Mouse (Mus musculus) hindbrain, postnatal 0 days (tissue): Measurements from ENCODE around the gene Ppp1r15a. TPM values are rescaled to one million over a fixed set of nuclear protein-coding genes. Genes with fewer than 3 reads are reported as not detected.
A peak's percentile ranks its signal among the peaks of the same experiment; 100 is the strongest.

Experiments used
- ATAC-seq: fragments of 200-750 bp; cut with Nextera tagmentation; 2 replicates; pipeline ENCODE4 v1.8.0; 2017; ENCODE audit warnings: mild to moderate bottlenecking, moderate TSS enrichment, moderate library complexity
- DNase-seq: peaks from one replicate; pipeline ENCODE4 v3.0.0-alpha.2; 2015; ENCODE audit warnings: low spot score
- H3K27ac ChIP-seq: fragments of 300-500 bp; sonication (generic); 2 replicates; pipeline ENCODE4 v1.5.1; 2014; ENCODE audit warnings: mild to moderate bottlenecking
- H3K27me3 ChIP-seq: fragments of 300-500 bp; sonication (generic); 2 replicates; pipeline ENCODE4 v1.6.1; 2014; ENCODE audit warnings: low read length, mixed read lengths; ENCODE audit not compliant: insufficient read depth
- H3K36me3 ChIP-seq: fragments of 300-500 bp; sonication (generic); 2 replicates; pipeline ENCODE4 v1.6.1; 2014; ENCODE audit warnings: low read length, mixed read lengths; ENCODE audit not compliant: insufficient read depth
- H3K4me1 ChIP-seq: fragments of 300-500 bp; sonication (generic); 2 replicates; pipeline ENCODE4 v1.6.1; 2014; ENCODE audit warnings: antibody characterized with exemption, low read length, mixed read lengths; ENCODE audit not compliant: insufficient read depth
- H3K4me2 ChIP-seq: fragments of 300-500 bp; sonication (generic); 2 replicates; pipeline ENCODE4 v1.6.1; 2014; ENCODE audit warnings: low read depth, mild to moderate bottlenecking, low read length, moderate library complexity, mixed read lengths
- H3K4me3 ChIP-seq: fragments of 300-500 bp; sonication (generic); 2 replicates; pipeline ENCODE4 v1.5.1; 2014; ENCODE audit warnings: low read length
- H3K9ac ChIP-seq: fragments of 300-500 bp; sonication (generic); replicated peaks from 2 replicates; pipeline ENCODE4 v1.6.1; 2014; ENCODE audit warnings: mild to moderate bottlenecking, low read length, moderate library complexity, mixed read lengths
- H3K9me3 ChIP-seq: fragments of 300-500 bp; sonication (generic); 2 replicates; pipeline ENCODE4 v1.6.1; 2016; ENCODE audit warnings: low read length, mixed read lengths
- CTCF ChIP-seq: IDR thresholded peaks from 2 replicates; pipeline ENCODE4 v1.5.1; 2016; ENCODE audit warnings: antibody characterized with exemption, control low read depth, low read depth
- WGBS: fragments of 180-500 bp; shearing (Covaris S2); extraction: QIAGEN DNeasy Blood & Tissue Kit; methylation state at CpG from one replicate; pipeline ENCODE4 v1.1.7; 2014; 5-methylcytosine and 5-hydroxymethylcytosine counted together
- polyA plus RNA-seq: library from polyadenylated mRNA; unstranded; fragments of >200 nt; fragmentation: Nextera tagmentation; extraction: Ambion mirVana; gene quantifications from 2 replicates; pipeline ENCODE4 v1.2.1, GENCODE M21; 2015
- total RNA-seq: library from RNA; depleted of rRNA; stranded (reverse); fragments of >200 nt; gene quantifications from 2 replicates; pipeline ENCODE4 v1.2.3, GENCODE M21; 2014

The Ppp1r15a gene
- total and polyA plus RNA-seq, 2 experiments from 2014 or later, result 19.2 to 25.4 TPM

DNA sequence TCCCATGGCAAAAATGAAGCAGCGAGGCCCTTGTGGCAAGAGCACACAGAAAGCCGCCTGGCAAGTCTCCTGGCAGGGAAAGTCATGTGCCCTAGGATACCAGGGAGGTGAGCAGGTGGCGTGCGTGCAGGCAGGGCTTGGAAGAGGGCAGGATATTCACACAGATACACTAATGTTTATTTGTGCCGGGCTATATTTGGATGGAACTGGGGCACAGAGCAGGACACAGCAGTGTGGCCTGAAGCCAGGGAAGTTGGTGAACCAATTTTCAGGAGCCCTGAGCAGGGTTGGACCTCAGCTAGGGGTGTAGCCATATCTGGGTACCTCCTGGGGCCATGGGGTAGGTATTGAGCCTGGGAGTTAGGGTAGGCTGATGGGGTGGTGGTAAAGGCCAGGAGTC lies 33.1 kb downstream of the Ppp1r15a start:
- DNase-seq (no peak), ATAC-seq (no peak)
- H3K4me2 ChIP-seq, result no peak overlapping the region
- H3K9me3 ChIP-seq, result no peaks in the 10 kb centered on the region
- H3K36me3 ChIP-seq, result peaks cover 46% of the 10 kb centered on the region
- H3K27me3 ChIP-seq, result no peaks in the 10 kb centered on the region
- H3K4me1 ChIP-seq, result no peaks in the 10 kb centered on the region
- no peak overlapping the region for H3K4me3 ChIP-seq
- TF ChIP-seq CTCF, result no peak
- no peak overlapping the region for H3K9ac ChIP-seq
- WGBS, result 85% methylated on average over 5 of the region's 5 CpGs
- no peak overlapping the region for H3K27ac ChIP-seq

DNA sequence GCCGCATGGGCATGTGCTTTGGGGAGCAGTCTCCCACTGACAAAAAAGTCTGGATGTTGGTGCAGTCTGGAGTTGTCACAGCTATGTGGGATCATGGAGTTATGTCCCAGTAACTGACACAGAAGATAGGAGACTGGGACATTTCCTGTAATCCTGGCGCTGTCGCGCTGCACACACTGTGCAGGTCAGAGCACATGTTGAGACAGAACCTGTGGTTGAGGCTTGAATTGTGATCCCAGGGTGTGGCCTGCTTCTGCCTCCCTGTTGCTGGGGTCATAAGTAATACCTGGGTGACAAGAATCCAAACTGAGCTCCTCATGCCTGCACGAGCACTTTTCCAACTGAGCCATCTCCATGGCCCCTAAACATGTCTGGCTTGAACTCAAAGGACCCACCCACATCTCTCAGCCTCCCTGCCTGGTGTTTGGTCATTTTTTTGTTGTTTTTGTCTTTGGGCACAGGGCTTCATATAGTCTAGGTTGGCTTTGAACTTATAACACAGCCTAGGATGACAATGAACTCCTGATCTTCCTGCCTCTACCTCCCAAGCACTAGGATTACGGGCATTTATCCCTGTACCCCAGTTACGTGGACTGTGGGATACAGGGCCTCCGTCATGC lies 33.7 kb downstream of the Ppp1r15a start:
- Histone ChIP-seq H3K27ac (no peak overlapping the region), H3K4me2 (no peak overlapping the region), H3K27me3 (no peaks in the 10 kb centered on the region), H3K4me3 (no peak overlapping the region), H3K9ac (no peak overlapping the region), H3K4me1 (no peaks in the 10 kb centered on the region), H3K9me3 (no peaks in the 10 kb centered on the region), H3K36me3 (peaks cover 39% of the 10 kb centered on the region)
- no peak for DNase-seq
- ATAC-seq, result no peak
- no peak for TF ChIP-seq CTCF
- 96% methylated on average over 8 of the region's 8 CpGs for WGBS

DNA sequence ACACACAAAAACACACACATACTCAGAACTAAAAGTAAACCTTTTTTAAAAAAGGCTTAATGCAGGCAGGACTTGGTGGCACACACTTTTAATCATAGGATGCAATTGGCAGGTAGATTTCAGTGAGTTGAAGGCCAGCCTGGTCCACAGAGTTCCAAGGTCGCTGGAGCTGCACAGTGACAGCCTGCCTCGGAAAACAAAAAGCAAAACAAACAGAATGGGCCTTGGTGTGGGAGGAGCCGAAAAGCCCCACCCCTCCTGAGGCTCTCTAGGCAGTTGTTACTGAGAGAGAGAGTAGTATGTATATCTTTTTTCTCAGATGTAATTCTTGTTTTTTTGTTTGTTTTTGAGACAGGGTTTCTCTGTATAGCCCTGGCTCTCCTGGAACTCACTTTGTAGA lies 34.8 kb downstream of the Ppp1r15a start:
- no peaks in the 10 kb centered on the region for H3K4me1 ChIP-seq
- no peak overlapping the region for H3K9ac ChIP-seq
- 16% methylated on average over 3 of the region's 3 CpGs for WGBS
- TF ChIP-seq CTCF, result no peak
- ATAC-seq, result no peak
- H3K27ac ChIP-seq, result no peak overlapping the region
- no peak for DNase-seq
- H3K4me2 ChIP-seq, result no peak overlapping the region
- H3K36me3 ChIP-seq, result peaks cover 32% of the 10 kb centered on the region
- H3K9me3 ChIP-seq, result no peaks in the 10 kb centered on the region
- H3K27me3 ChIP-seq, result no peaks in the 10 kb centered on the region
- H3K4me3 ChIP-seq, result no peak overlapping the region

DNA sequence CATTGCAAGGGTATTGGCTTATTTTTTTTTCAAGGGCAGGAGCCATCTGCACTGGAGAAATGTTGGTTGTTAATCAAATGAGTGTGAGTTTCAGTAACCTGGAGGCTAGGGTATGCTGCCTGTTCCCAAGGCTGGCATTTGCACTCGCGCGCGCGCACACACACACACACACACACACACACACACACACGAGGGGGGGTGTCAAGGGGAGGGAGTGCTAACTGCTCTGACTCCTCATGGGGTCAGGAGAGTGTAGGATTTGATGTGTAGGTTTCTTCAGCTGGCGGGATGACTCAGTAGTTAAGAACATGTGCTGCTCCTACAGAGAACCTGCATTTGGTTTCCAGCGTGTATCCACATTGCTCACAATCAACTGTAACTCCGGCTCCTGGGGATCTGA lies 35.2 kb downstream of the Ppp1r15a start:
- TF ChIP-seq CTCF, result no peak
- DNase-seq (peak; percentile 6), ATAC-seq (no peak)
- no peaks in the 10 kb centered on the region for H3K4me1 ChIP-seq
- no peak overlapping the region for H3K9ac ChIP-seq
- H3K9me3 ChIP-seq, result no peaks in the 10 kb centered on the region
- no peak overlapping the region for H3K27ac ChIP-seq
- 36% methylated on average over 9 of the region's 9 CpGs for WGBS
- no peak overlapping the region for H3K4me2 ChIP-seq
- no peaks in the 10 kb centered on the region for H3K27me3 ChIP-seq
- peaks cover 32% of the 10 kb centered on the region for H3K36me3 ChIP-seq
- H3K4me3 ChIP-seq, result no peak overlapping the region

DNA sequence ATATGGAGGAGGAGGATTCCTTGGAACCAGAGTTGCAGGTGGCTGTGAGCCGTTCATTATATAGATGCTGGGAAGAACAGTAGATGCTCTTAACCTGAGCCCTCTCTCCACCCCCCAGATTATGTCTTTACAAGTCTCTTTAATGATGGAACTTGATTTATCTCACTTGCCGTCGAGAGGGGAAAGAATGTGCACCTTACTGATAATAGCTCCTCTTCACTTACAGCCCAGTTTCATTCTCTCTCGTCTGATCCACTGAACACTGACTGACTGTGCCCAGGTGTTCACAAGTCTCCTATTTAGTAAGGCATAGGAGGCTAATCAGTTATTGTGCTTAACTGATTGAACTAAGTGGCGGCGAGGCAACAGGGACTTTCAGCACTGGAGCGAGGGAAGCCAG lies 36.5 kb downstream of the Ppp1r15a start:
- Histone ChIP-seq H3K27me3 (no peaks in the 10 kb centered on the region), H3K4me2 (no peak overlapping the region), H3K4me1 (no peaks in the 10 kb centered on the region), H3K36me3 (peaks cover 20% of the 10 kb centered on the region), H3K4me3 (no peak overlapping the region), H3K27ac (0 out of 2 replicates have a peak overlapping the region, but pooled peaks have one; percentile 5), H3K9ac (no peak overlapping the region), H3K9me3 (no peaks in the 10 kb centered on the region)
- WGBS, result 81% methylated on average over 7 of the region's 7 CpGs
- ATAC-seq (no peak), DNase-seq (no peak)
- TF ChIP-seq CTCF, result no peak

DNA sequence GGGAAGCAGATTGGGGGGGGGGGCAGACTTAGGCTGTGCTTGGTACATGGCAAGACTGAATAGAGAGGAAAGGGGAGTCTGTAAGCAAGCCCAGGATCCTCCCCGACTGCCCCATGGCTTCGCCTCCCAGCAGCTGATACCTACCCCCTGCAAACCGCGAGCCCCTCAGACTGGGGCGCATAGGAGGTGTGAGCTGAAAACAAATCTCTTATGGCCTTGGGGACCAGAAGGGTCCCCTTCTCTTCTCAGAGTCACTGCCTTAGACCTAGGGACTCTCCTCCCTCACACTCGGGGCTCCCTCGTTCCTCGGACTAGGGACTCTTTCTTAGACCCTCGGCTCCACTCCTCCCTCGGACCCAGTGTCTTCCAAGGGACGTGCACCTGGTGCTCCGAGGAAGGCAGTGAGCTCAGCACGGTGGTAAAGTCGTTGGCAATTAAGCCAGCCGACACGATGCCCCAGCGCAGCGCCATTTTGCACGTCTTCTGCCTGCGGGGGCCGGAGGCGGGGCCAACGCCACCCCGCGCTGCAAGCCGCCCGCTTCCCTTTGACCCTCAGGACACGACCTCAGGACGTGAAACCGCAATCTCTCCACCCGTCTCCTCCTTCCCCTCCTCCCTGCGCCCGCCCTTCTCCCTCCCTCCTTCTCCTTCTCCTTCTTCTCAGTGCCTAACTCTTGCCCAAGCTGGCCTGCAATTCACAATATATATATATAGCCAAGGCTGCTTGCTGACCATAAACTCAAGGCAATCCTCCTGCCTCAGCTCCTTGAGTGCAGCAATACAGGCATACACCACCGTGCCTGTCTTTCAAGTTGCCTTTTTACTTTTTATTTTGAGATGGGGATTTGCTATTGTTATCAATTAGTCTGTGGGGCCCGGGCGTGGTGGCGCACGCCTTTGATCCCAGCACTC lies 37.5 kb downstream of the Ppp1r15a start, which contains the start of gene Dhdh:
TSS of gene Dhdh (minus strand) at position 513 of the 912 bp plus-strand sequence.
- H3K36me3 ChIP-seq, result peaks cover 10% of the 10 kb centered on the region; the same call in 1 of the 2 replicates
- H3K9me3 ChIP-seq, result no peaks in the 10 kb centered on the region
- DNase-seq (peak; percentile 62), ATAC-seq (peak; percentile 75)
- 7% methylated on average over 38 of the region's 38 CpGs for WGBS
- H3K4me3 ChIP-seq, result peak within 1 kb of the TSS; percentile 32
- H3K9ac ChIP-seq, result peak within 1 kb of the TSS; percentile 52
- TF ChIP-seq CTCF, result no peak
- no peaks in the 10 kb centered on the region for H3K4me1 ChIP-seq
- peak within 1 kb of the TSS; percentile 59 for H3K4me2 ChIP-seq
- H3K27ac ChIP-seq, result peak within 1 kb of the TSS; percentile 82
- no peaks in the 10 kb centered on the region for H3K27me3 ChIP-seq
